Mouse (Mus musculus): Measurements from ENCODE around the gene Prdm11. TPM values are rescaled to one million over a fixed set of nuclear protein-coding genes. Genes with fewer than 3 reads are reported as not detected.

The Prdm11 gene
- polyA plus RNA-seq, 1 experiment from 2014 or later: 11.0 TPM

DNA sequence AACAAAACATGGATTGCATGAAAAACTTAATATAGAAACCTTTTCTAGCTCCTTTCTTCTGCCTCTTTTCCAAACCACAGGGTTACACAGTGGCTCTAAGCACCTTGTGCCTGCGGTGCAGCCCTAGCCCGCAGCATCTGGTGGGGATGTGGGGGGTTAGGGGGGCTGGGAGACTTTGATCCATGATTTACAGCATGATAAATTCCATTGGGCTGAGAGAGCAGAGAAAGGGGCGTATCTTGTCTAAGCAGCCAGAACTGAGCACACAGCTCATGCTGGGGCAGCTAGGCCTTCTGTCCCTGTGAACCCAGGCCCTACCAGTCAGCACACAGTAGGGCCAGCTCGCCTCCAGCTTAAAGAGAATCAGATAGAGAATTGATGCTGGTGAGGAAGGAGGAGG is 40.9 kb downstream of the Prdm11 start:
- Histone ChIP-seq H3K4me2 (no peak overlapping the region), H3K4me1 (no peaks in the 10 kb centered on the region), H3K9me3 (no peaks in the 10 kb centered on the region), H3K36me3 (peaks cover 21% of the 10 kb centered on the region), H3K27ac (no peak overlapping the region), H3K9ac (no peak overlapping the region), H3K4me3 (replicated peaks) (no peak overlapping the region), H3K27me3 (replicated peaks) (no peaks in the 10 kb centered on the region)
- ATAC-seq (ENCODE audit: insufficient read depth, low FRiP score, low read depth): no peak
- 48% methylated on average over 4 of the region's 4 CpGs for WGBS

DNA sequence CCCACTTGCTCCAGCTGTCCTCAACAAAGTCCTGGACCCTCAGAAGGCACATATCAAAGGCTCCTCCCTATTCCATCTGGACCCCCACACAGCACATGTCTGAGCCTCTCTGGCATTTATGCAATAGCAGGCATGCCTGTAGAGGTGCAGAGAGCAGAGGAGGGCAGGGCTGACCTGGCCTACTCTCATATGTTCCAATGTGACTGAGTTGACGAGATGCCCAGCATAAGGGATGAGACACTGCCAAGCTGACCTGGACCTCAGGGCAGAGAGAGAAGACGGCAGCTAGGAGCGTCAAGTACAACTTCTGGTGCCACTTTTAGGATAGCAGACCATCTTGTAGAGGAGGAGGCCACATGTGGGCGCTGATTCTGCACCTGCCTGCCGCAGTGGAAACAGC is 54.0 kb downstream of the Prdm11 start:
- no peak overlapping the region for H3K27ac ChIP-seq

DNA sequence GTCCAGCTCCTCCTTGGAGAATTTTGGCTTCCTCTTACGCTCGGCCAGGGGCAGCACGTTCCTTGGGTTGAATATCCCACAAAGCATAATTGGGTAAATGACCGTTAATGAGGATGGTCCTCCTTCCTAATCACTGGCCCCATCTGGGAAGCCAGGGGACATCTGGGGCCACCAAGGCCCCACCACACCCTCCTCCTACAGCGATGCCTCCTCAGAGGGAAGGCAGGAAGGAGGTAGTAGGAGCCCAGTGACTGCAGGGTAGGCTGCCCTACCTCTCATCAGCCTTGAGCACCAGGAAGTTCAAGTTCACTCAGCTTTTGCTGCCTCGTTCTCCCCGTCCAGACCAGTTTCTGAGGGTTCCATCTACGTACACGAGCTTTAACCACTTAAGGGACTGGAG is 56.4 kb downstream of the Prdm11 start:
- ATAC-seq (ENCODE audit: insufficient read depth, low FRiP score, low read depth): no peak
- Histone ChIP-seq H3K4me2 (no peak overlapping the region), H3K9me3 (no peaks in the 10 kb centered on the region), H3K4me3 (replicated peaks) (no peak overlapping the region), H3K9ac (no peak overlapping the region), H3K36me3 (peaks cover 33% of the 10 kb centered on the region), H3K27me3 (replicated peaks) (no peaks in the 10 kb centered on the region), H3K4me1 (peaks cover 26% of the 10 kb centered on the region), H3K27ac (peak overlapping the region; percentile 82; the same call in 1 of the 2 replicates)
- 85% methylated on average over 9 of the region's 9 CpGs for whole genome bisulfite sequencing

More for the DNA sequence above, 54.0 kb downstream of the Prdm11 start:
- Histone ChIP-seq H3K9me3 (no peaks in the 10 kb centered on the region), H3K9ac (no peak overlapping the region), H3K4me1 (peaks cover 26% of the 10 kb centered on the region), H3K27me3 (replicated peaks) (no peaks in the 10 kb centered on the region), H3K4me2 (no peak overlapping the region), H3K36me3 (peaks cover 22% of the 10 kb centered on the region), H3K4me3 (replicated peaks) (no peak overlapping the region)
- ATAC-seq (ENCODE audit: insufficient read depth, low FRiP score, low read depth): no peak
- 95% methylated on average over 5 of the region's 5 CpGs for WGBS

GRCm38 (mm10) chr2:92987901-92988631 is 57.9 kb downstream of the Prdm11 start:
- no peak overlapping the region for H3K9ac ChIP-seq
- 12% methylated on average over 19 of the region's 19 CpGs for WGBS
- H3K36me3 ChIP-seq: peaks cover 25% of the 10 kb centered on the region
- peak overlapping the region; percentile 41 for H3K4me2 ChIP-seq
- H3K9me3 ChIP-seq: no peaks in the 10 kb centered on the region
- peak; percentile 93 for ATAC-seq (ENCODE audit: insufficient read depth, low FRiP score, low read depth)
- H3K27me3 ChIP-seq (replicated peaks): no peaks in the 10 kb centered on the region
- peak overlapping the region; percentile 82 for H3K27ac ChIP-seq
- peaks cover 26% of the 10 kb centered on the region for H3K4me1 ChIP-seq
- no peak overlapping the region for H3K4me3 ChIP-seq (replicated peaks)

DNA sequence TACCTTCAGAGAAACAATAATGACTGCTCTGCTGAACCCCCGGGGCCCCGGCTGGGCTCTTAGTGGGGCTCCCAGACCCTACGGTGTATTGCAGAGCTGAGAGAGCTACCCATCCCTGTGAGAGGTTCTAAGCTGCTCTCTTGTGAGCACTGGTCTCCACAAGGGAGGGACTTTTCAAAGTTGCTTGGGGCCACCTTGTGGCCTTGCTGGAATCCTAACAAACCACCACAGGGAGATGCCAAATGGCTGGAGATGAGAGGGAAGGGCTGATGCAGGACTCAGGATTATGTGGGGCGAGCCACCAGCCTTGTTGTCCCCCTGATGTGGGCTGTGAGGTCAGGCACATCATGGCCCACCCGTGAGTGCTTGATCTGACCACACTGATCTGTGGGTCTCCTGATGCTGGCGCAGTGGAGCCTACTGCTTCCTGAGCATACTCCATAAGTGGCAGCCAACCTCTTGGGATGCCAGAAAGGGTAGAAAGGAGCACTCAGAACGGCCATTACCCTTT is 58.8 kb downstream of the Prdm11 start:
- Histone ChIP-seq H3K9me3 (no peaks in the 10 kb centered on the region), H3K27me3 (replicated peaks) (no peaks in the 10 kb centered on the region), H3K36me3 (peaks cover 18% of the 10 kb centered on the region), H3K9ac (no peak overlapping the region), H3K4me1 (peaks cover 26% of the 10 kb centered on the region), H3K27ac (peak overlapping the region; percentile 82), H3K4me2 (no peak overlapping the region), H3K4me3 (replicated peaks) (no peak overlapping the region)
- ATAC-seq (ENCODE audit: insufficient read depth, low FRiP score, low read depth): no peak
- WGBS: 82% methylated on average over 7 of the region's 7 CpGs

DNA sequence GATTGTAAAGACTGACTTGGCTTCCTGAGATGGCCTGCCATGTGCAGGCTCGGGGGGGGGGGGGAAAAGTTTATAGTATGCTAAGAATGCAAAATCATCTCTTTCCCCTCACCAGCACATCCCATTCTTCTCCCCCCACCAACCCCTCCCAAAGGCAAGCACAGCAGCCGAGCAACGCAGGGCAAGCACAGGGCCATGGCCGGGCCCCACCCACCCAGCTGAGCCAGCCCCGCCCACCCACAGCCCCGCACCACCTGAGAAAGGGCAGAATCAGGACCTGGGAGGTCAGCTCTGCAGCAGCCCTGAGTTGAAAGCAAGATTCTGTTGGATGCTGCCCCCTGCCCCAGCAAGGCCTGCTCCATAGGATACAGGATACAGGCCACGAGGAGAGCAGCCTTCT is 60.4 kb downstream of the Prdm11 start:
- H3K4me1 ChIP-seq: peaks cover 26% of the 10 kb centered on the region
- peaks cover 12% of the 10 kb centered on the region for H3K36me3 ChIP-seq
- no peaks in the 10 kb centered on the region for H3K9me3 ChIP-seq
- no peak for ATAC-seq (ENCODE audit: insufficient read depth, low FRiP score, low read depth)
- H3K4me2 ChIP-seq: no peak overlapping the region
- H3K4me3 ChIP-seq (replicated peaks): no peak overlapping the region
- no peak overlapping the region for H3K27ac ChIP-seq
- WGBS: 48% methylated on average over 7 of the region's 7 CpGs
- H3K9ac ChIP-seq: no peak overlapping the region
- H3K27me3 ChIP-seq (replicated peaks): no peaks in the 10 kb centered on the region

- no peak for ATAC-seq (ENCODE audit: insufficient read depth, low FRiP score, low read depth)
- Histone ChIP-seq H3K4me3 (replicated peaks) (no peak overlapping the region), H3K4me1 (peaks cover 29% of the 10 kb centered on the region), H3K36me3 (peaks cover 12% of the 10 kb centered on the region), H3K27me3 (replicated peaks) (no peaks in the 10 kb centered on the region), H3K27ac (no peak overlapping the region), H3K9me3 (no peaks in the 10 kb centered on the region), H3K4me2 (no peak overlapping the region), H3K9ac (no peak overlapping the region)
- WGBS: 93% methylated on average over 2 of the region's 2 CpGs
Observed at GRCm38 (mm10) chr2:92985171-92985570, 60.8 kb downstream of the Prdm11 start.

GRCm38 (mm10) chr2:92984321-92985108 is 61.5 kb downstream of the Prdm11 start:
- H3K27me3 ChIP-seq (replicated peaks): no peaks in the 10 kb centered on the region
- H3K36me3 ChIP-seq: peaks cover 16% of the 10 kb centered on the region
- 74% methylated on average over 7 of the region's 7 CpGs for WGBS
- no peak overlapping the region for H3K4me2 ChIP-seq
- H3K4me1 ChIP-seq: peaks cover 28% of the 10 kb centered on the region
- ATAC-seq (ENCODE audit: insufficient read depth, low FRiP score, low read depth): no peak
- H3K9me3 ChIP-seq: no peaks in the 10 kb centered on the region
- no peak overlapping the region for H3K27ac ChIP-seq
- H3K4me3 ChIP-seq (replicated peaks): no peak overlapping the region
- H3K9ac ChIP-seq: no peak overlapping the region

GRCm38 (mm10) chr2:92983273-92983620 is 62.7 kb downstream of the Prdm11 start:
- Histone ChIP-seq H3K27me3 (replicated peaks) (no peaks in the 10 kb centered on the region), H3K36me3 (peaks cover 27% of the 10 kb centered on the region), H3K27ac (no peak overlapping the region), H3K4me1 (peaks cover 16% of the 10 kb centered on the region), H3K4me2 (no peak overlapping the region), H3K9me3 (no peaks in the 10 kb centered on the region), H3K4me3 (replicated peaks) (no peak overlapping the region), H3K9ac (no peak overlapping the region)
- WGBS: 70% methylated on average over 4 of the region's 4 CpGs
- ATAC-seq (ENCODE audit: insufficient read depth, low FRiP score, low read depth): peak; percentile 61; the same call in 1 of the 2 replicates

GRCm38 (mm10) chr2:92982591-92983272 is 63.2 kb downstream of the Prdm11 start:
- no peaks in the 10 kb centered on the region for H3K9me3 ChIP-seq
- H3K27me3 ChIP-seq (replicated peaks): no peaks in the 10 kb centered on the region
- ATAC-seq (ENCODE audit: insufficient read depth, low FRiP score, low read depth): no peak
- H3K4me1 ChIP-seq: peaks cover 11% of the 10 kb centered on the region
- no peak overlapping the region for H3K4me2 ChIP-seq
- H3K36me3 ChIP-seq: peaks cover 29% of the 10 kb centered on the region
- no peak overlapping the region for H3K27ac ChIP-seq
- no peak overlapping the region for H3K9ac ChIP-seq
- no peak overlapping the region for H3K4me3 ChIP-seq (replicated peaks)
- 64% methylated on average over 8 of the region's 8 CpGs for WGBS

- WGBS: 86% methylated on average over 10 of the region's 10 CpGs
- H3K4me2 ChIP-seq: no peak overlapping the region
- H3K9ac ChIP-seq: no peak overlapping the region
- no peak for ATAC-seq (ENCODE audit: insufficient read depth, low FRiP score, low read depth)
- 0 out of 2 replicates have a peak, but pooled peaks cover 3% of the 10 kb centered on the region for H3K4me1 ChIP-seq
- no peak overlapping the region for H3K27ac ChIP-seq
- peaks cover 26% of the 10 kb centered on the region for H3K36me3 ChIP-seq
- H3K27me3 ChIP-seq (replicated peaks): no peaks in the 10 kb centered on the region
- H3K4me3 ChIP-seq (replicated peaks): no peak overlapping the region
- H3K9me3 ChIP-seq: no peaks in the 10 kb centered on the region
Observed at GRCm38 (mm10) chr2:92980165-92980564, 65.8 kb downstream of the Prdm11 start.
